Mouse (Mus musculus) testis, adult 2 months (tissue): ENCODE measurements around the gene Slc25a11. TPM values are rescaled to one million over a fixed set of nuclear protein-coding genes. Genes with fewer than 3 reads are reported as not detected.

Source experiments
- H3K27ac ChIP-seq: fragments of 200-500 bp; 2 replicates; pipeline ENCODE4 v1.5.1; 2012; ENCODE audit warnings: low read depth, low read length; ENCODE audit not compliant: control insufficient read depth, insufficient read depth
- H3K27me3 ChIP-seq: fragments of 200-500 bp; 2 replicates; pipeline ENCODE4 v1.6.1; 2012; ENCODE audit warnings: mild to moderate bottlenecking, low read length, moderate library complexity; ENCODE audit not compliant: control insufficient read depth, insufficient read depth
- H3K36me3 ChIP-seq: fragments of 200-500 bp; 2 replicates; pipeline ENCODE4 v1.6.1; 2012; ENCODE audit warnings: mild to moderate bottlenecking, low read length; ENCODE audit not compliant: control insufficient read depth, insufficient read depth
- H3K4me1 ChIP-seq: fragments of 200-500 bp; 2 replicates; pipeline ENCODE4 v1.6.1; 2012; ENCODE audit warnings: low read length; ENCODE audit not compliant: control insufficient read depth, insufficient read depth
- H3K4me3 ChIP-seq: fragments of 200-500 bp; 2 replicates; pipeline ENCODE4 v1.5.1; 2012; ENCODE audit warnings: low read depth, mild to moderate bottlenecking, low read length, moderate library complexity, mixed read lengths; ENCODE audit not compliant: control insufficient read depth
- CTCF ChIP-seq: fragments of 200-500 bp; IDR thresholded peaks from 2 replicates; pipeline ENCODE4 v1.5.1; 2012; ENCODE audit warnings: low read depth, mild to moderate bottlenecking, inconsistent platforms, low read length, moderate library complexity; ENCODE audit not compliant: control insufficient read depth, insufficient read depth, insufficient replicate concordance
- POLR2A ChIP-seq: fragments of 200-500 bp; IDR thresholded peaks from 2 replicates; pipeline ENCODE4 v1.6.1; 2012; ENCODE audit warnings: low read depth, mild to moderate bottlenecking, inconsistent platforms, low read length, moderate library complexity; ENCODE audit not compliant: control insufficient read depth
- polyA plus RNA-seq: library from polyadenylated mRNA; depleted of rRNA; stranded (reverse); fragments of >200 nt; gene quantifications from 2 replicates; pipeline ENCODE4 v1.2.3, GENCODE M21; 2012

The Slc25a11 gene
- polyA plus RNA-seq, 1 experiment: 27.2 TPM

DNA sequence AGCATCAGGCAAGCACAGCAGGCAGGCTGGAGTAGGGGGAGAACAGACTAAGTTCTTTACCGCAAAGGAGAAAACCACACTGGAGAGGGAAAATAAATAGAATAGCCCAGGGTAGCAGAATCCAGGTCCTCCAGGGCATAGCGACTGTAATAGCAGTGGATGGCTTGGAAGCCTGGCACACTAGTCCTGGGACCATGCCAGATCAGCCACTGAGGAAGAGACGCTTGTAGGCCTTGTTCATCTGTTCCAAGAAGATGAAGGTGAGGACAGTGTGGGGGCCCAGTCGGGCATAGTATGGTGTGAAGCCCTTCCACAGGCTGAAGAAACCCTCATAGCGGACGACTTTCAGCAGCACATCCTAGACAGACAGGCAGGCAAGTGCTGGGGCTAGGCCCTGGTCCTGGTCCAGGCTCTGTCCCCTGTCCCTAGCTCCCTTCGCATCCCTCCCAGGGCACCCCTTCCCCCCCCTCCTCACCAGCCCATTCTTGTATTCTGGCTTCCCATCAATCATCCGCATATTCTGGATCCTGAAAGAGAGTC, 2.6 kb downstream of the Slc25a11 start:
- Histone ChIP-seq H3K27me3 (no peaks in the 10 kb centered on the region), H3K36me3 (no peaks in the 10 kb centered on the region), H3K4me1 (peaks cover 12% of the 10 kb centered on the region), H3K27ac (no peak overlapping the region), H3K4me3 (no peak overlapping the region)
- TF ChIP-seq CTCF: no peak
- TF ChIP-seq POLR2A: no peak

DNA sequence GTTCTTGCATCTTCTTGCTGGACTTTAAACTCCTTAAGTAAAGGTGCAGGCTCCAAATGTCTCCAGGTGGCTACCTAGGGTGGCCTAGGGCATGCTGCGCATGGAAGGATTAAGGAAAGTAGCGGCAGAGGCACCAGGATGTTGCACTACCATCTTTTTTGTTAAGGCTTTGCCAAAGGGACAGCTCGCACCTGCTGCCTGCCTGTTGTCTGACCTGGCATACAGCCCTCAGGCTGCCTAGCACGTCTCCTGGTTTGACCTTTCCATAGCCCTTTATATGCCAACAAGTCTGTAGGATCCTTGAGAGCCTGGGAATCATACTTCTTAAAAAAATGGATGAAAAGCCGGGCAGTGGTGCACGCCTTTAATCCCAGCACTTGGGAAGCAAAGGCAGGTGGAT, 4.2 kb downstream of the Slc25a11 start:
- Histone ChIP-seq H3K4me1 (peaks cover 12% of the 10 kb centered on the region), H3K4me3 (no peak overlapping the region), H3K36me3 (no peaks in the 10 kb centered on the region), H3K27me3 (no peaks in the 10 kb centered on the region), H3K27ac (no peak overlapping the region)
- TF ChIP-seq CTCF: no peak
- TF ChIP-seq POLR2A: no peak

DNA sequence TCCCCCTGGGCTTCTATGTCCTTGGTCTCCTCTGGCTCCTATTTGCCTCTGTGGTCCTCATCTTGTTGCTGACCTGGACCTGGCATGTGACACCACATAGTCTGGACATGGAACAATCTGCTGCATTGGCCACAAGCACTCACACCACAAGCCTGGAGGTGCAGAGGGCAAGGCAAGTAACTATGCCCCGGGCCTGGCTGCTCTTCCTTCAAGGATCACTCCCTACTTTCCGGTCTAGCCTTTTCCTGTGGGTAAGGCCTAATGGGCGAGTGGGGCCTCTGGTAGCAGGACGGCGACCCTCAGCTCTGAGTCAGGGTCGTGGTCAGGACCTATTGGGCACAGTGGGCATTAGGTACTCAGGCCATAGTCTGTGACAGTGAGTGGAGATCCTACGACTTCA, 6.0 kb downstream of the Slc25a11 start:
- TF ChIP-seq CTCF (no peak), POLR2A (no peak)
- Histone ChIP-seq H3K4me1 (peaks cover 3% of the 10 kb centered on the region), H3K4me3 (no peak overlapping the region), H3K36me3 (no peaks in the 10 kb centered on the region), H3K27ac (no peak overlapping the region), H3K27me3 (no peaks in the 10 kb centered on the region)

DNA sequence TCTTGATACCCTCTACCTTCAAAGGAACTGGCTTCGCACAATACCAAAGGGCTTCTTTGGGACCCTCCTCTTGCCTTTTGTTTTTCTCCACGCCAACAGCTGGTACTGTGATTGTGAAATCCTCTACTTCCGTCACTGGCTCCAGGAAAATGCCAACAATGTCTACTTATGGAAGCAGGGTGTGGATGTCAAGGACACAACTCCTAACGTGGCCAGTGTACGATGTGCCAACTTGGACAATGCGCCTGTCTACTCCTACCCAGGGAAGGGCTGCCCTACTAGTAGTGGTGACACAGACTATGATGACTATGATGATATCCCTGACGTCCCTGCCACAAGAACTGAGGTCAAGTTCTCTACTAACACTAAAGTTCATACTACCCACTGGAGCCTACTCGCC, 7.3 kb downstream of the Slc25a11 start:
- TF ChIP-seq POLR2A (no peak), CTCF (no peak)

GRCm38 (mm10) chr11:70638714-70639278, 8.5 kb downstream of the Slc25a11 start, which contains the start of gene Gp1ba:
Gp1ba (plus strand) TSS chr11:70639122.
- TF ChIP-seq POLR2A (no peak), CTCF (no peak)
- no peaks in the 10 kb centered on the region for H3K4me1 ChIP-seq
- no peak within 1 kb of the TSS for H3K4me3 ChIP-seq
- H3K27me3 ChIP-seq: no peaks in the 10 kb centered on the region
- no peaks in the 10 kb centered on the region for H3K36me3 ChIP-seq
- H3K27ac ChIP-seq: no peak within 1 kb of the TSS

More for the DNA sequence above, 7.3 kb downstream of the Slc25a11 start:
- Histone ChIP-seq H3K27ac (no peak overlapping the region), H3K27me3 (no peaks in the 10 kb centered on the region), H3K4me3 (no peak overlapping the region), H3K4me1 (no peaks in the 10 kb centered on the region), H3K36me3 (no peaks in the 10 kb centered on the region)

GRCm38 (mm10) chr11:70638293-70638692, 9.0 kb downstream of the Slc25a11 start:
- TF ChIP-seq POLR2A: no peak
- TF ChIP-seq CTCF: no peak
- Histone ChIP-seq H3K27me3 (no peaks in the 10 kb centered on the region), H3K4me3 (no peak overlapping the region), H3K27ac (no peak overlapping the region), H3K36me3 (no peaks in the 10 kb centered on the region), H3K4me1 (no peaks in the 10 kb centered on the region)

DNA sequence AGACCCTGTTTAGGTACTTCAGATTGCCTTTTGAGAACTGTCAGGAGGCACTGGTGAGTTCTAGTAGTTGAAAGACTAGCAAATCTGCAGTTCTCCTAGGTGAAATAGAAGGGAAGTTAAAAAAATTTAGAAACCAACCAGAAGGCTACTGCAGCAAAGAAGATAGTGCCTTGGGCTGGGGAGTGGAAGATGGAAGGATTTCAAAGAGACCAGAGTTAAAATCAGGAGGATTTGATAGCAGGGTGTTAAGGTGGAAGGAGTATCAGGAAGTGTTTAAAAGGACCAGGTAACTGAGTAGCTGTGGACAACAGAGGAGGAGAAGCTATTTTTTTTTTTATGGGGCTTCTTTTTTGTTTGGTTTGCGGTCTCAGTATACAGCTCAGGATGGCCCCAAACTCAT, 9.5 kb downstream of the Slc25a11 start:
- no peaks in the 10 kb centered on the region for H3K27me3 ChIP-seq
- no peaks in the 10 kb centered on the region for H3K4me1 ChIP-seq
- H3K36me3 ChIP-seq: no peaks in the 10 kb centered on the region
- H3K4me3 ChIP-seq: no peak overlapping the region
- H3K27ac ChIP-seq: no peak overlapping the region
- TF ChIP-seq CTCF (no peak), POLR2A (no peak)
